Mouse (Mus musculus) stomach, embryonic 15.5 days (tissue): ENCODE results near the gene Pcmt1. TPM values are rescaled to one million over a fixed set of nuclear protein-coding genes. Genes with fewer than 3 reads are reported as not detected.
"Not testable (repeated sequence)": the region's sequence is repeated elsewhere in the genome, so short reads cannot be mapped to it uniquely, and the experiment has no call there.

Experiments used
- ATAC-seq: fragments of 200-750 bp; cut with Nextera tagmentation; 2 replicates; pipeline ENCODE4 v1.8.0; 2017; ENCODE audit warnings: low read depth, moderate number of reproducible peaks, moderate TSS enrichment; ENCODE audit not compliant: insufficient read depth, low FRiP score
- H3K27ac ChIP-seq: fragments of 300-500 bp; sonication (generic); 2 replicates; pipeline ENCODE4 v1.5.1; 2015; ENCODE audit warnings: mild to moderate bottlenecking, inconsistent platforms
- H3K27me3 ChIP-seq: fragments of 300-500 bp; sonication (generic); replicated peaks from 2 replicates; pipeline ENCODE4 v1.6.1; 2015; ENCODE audit warnings: inconsistent platforms
- H3K36me3 ChIP-seq: fragments of 300-500 bp; sonication (generic); 2 replicates; pipeline ENCODE4 v1.6.1; 2015; ENCODE audit warnings: inconsistent platforms
- H3K4me1 ChIP-seq: fragments of 300-500 bp; sonication (generic); 2 replicates; pipeline ENCODE4 v1.6.1; 2015; ENCODE audit warnings: inconsistent platforms
- H3K4me2 ChIP-seq: fragments of 300-500 bp; sonication (generic); 2 replicates; pipeline ENCODE4 v1.6.1; 2015; ENCODE audit warnings: mild to moderate bottlenecking, inconsistent platforms
- H3K4me3 ChIP-seq: fragments of 300-500 bp; sonication (generic); replicated peaks from 2 replicates; pipeline ENCODE4 v1.5.1; 2015; ENCODE audit warnings: inconsistent platforms
- H3K9ac ChIP-seq: fragments of 300-500 bp; sonication (generic); 2 replicates; pipeline ENCODE4 v1.6.1; 2015; ENCODE audit warnings: inconsistent platforms
- H3K9me3 ChIP-seq: fragments of 300-500 bp; sonication (generic); 2 replicates; pipeline ENCODE4 v1.6.1; 2016; ENCODE audit warnings: inconsistent platforms
- WGBS: fragments of 180-500 bp; shearing (Covaris S2); methylation state at CpG from one replicate; pipeline ENCODE4 v1.1.7; 2015; 5-methylcytosine and 5-hydroxymethylcytosine counted together
- polyA plus RNA-seq: library from polyadenylated mRNA; unstranded; fragments of >200 nt; fragmentation: Nextera tagmentation; extraction: Ambion mirVana; gene quantifications from 2 replicates; pipeline ENCODE4 v1.2.1, GENCODE M21; 2015

Gene Pcmt1
- polyA plus RNA-seq, 1 experiment from 2014 or later: 105 TPM

GRCm38 (mm10) chr10:7630951-7631720, 49.8 kb downstream of the Pcmt1 start:
- WGBS: 66% methylated on average over 16 of the region's 16 CpGs
- Histone ChIP-seq H3K27me3 (no peaks in the 10 kb centered on the region), H3K4me3 (no peak overlapping the region), H3K4me2 (no peak overlapping the region), H3K4me1 (no peaks in the 10 kb centered on the region), H3K9ac (no peak overlapping the region), H3K27ac (no peak overlapping the region), H3K36me3 (peaks cover 9% of the 10 kb centered on the region), H3K9me3 (no peaks in the 10 kb centered on the region)
- ATAC-seq: no peak

- no peaks in the 10 kb centered on the region for H3K4me1 ChIP-seq
- H3K9ac ChIP-seq: no peak overlapping the region
- H3K4me3 ChIP-seq: no peak overlapping the region
- WGBS: 86% methylated on average over 5 of the region's 5 CpGs
- H3K4me2 ChIP-seq: no peak overlapping the region
- ATAC-seq: no peak
- no peaks in the 10 kb centered on the region for H3K9me3 ChIP-seq
- H3K27me3 ChIP-seq: no peaks in the 10 kb centered on the region
- H3K27ac ChIP-seq: no peak overlapping the region
- peaks cover 9% of the 10 kb centered on the region for H3K36me3 ChIP-seq
Measured at GRCm38 (mm10) chr10:7630286-7630685, 50.6 kb downstream of the Pcmt1 start.

- H3K4me1 ChIP-seq: no peaks in the 10 kb centered on the region
- no peaks in the 10 kb centered on the region for H3K9me3 ChIP-seq
- no peak overlapping the region for H3K4me3 ChIP-seq
- H3K9ac ChIP-seq: no peak overlapping the region
- H3K27me3 ChIP-seq: no peaks in the 10 kb centered on the region
- no peak for ATAC-seq
- no peak overlapping the region for H3K27ac ChIP-seq
- H3K4me2 ChIP-seq: no peak overlapping the region
- H3K36me3 ChIP-seq: peaks cover 9% of the 10 kb centered on the region
- 91% methylated on average over 4 of the region's 4 CpGs for WGBS
Measured at GRCm38 (mm10) chr10:7629092-7629491, 51.8 kb downstream of the Pcmt1 start.

GRCm38 (mm10) chr10:7623861-7624518, 56.9 kb downstream of the Pcmt1 start:
- Histone ChIP-seq H3K36me3 (no peaks in the 10 kb centered on the region), H3K4me2 (no peak overlapping the region), H3K9ac (no peak overlapping the region), H3K4me1 (no peaks in the 10 kb centered on the region), H3K9me3 (no peaks in the 10 kb centered on the region), H3K27ac (no peak overlapping the region), H3K4me3 (no peak overlapping the region), H3K27me3 (no peaks in the 10 kb centered on the region)
- WGBS: 82% methylated on average over 3 of the region's 3 CpGs
- ATAC-seq: no peak

- Histone ChIP-seq H3K4me3 (no peak overlapping the region), H3K9ac (no peak overlapping the region), H3K9me3 (no peaks in the 10 kb centered on the region), H3K27ac (no peak overlapping the region), H3K4me1 (no peaks in the 10 kb centered on the region), H3K36me3 (no peaks in the 10 kb centered on the region), H3K27me3 (no peaks in the 10 kb centered on the region), H3K4me2 (no peak overlapping the region)
- 92% methylated on average over 3 of the region's 3 CpGs for WGBS
- no peak for ATAC-seq
Measured at GRCm38 (mm10) chr10:7622378-7622777, 58.6 kb downstream of the Pcmt1 start.

- H3K4me1 ChIP-seq: no peaks in the 10 kb centered on the region
- no peak overlapping the region for H3K9ac ChIP-seq
- H3K9me3 ChIP-seq: no peaks in the 10 kb centered on the region
- H3K4me2 ChIP-seq: no peak overlapping the region
- H3K27ac ChIP-seq: no peak overlapping the region
- no peak for ATAC-seq
- 78% methylated on average over 5 of the region's 5 CpGs for WGBS
- no peaks in the 10 kb centered on the region for H3K36me3 ChIP-seq
- H3K27me3 ChIP-seq: no peaks in the 10 kb centered on the region
- no peak overlapping the region for H3K4me3 ChIP-seq
Measured at GRCm38 (mm10) chr10:7620723-7621122, 60.2 kb downstream of the Pcmt1 start.

GRCm38 (mm10) chr10:7619821-7620241, 61.1 kb downstream of the Pcmt1 start:
- ATAC-seq: no peak
- WGBS: 91% methylated on average over 5 of the region's 5 CpGs

GRCm38 (mm10) chr10:7617556-7617955, 63.4 kb downstream of the Pcmt1 start:
- not testable (repeated sequence) for H3K4me3 ChIP-seq, H3K36me3 ChIP-seq, H3K27ac ChIP-seq, H3K4me2 ChIP-seq, H3K27me3 ChIP-seq, H3K9me3 ChIP-seq, ATAC-seq, H3K4me1 ChIP-seq, H3K9ac ChIP-seq
- 64% methylated on average over 3 of the region's 3 CpGs for whole genome bisulfite sequencing

More at GRCm38 (mm10) chr10:7619821-7620241, 61.1 kb downstream of the Pcmt1 start:
- Histone ChIP-seq H3K36me3 (no peaks in the 10 kb centered on the region), H3K4me2 (no peak overlapping the region), H3K9me3 (peaks cover 1% of the 10 kb centered on the region; the same call in 1 of the 2 replicates), H3K27me3 (no peaks in the 10 kb centered on the region), H3K4me3 (no peak overlapping the region), H3K4me1 (no peaks in the 10 kb centered on the region), H3K9ac (no peak overlapping the region), H3K27ac (no peak overlapping the region)

GRCm38 (mm10) chr10:7617146-7617545, 63.8 kb downstream of the Pcmt1 start:
- 93% methylated on average over 11 of the region's 11 CpGs for WGBS
- ATAC-seq, H3K9me3 ChIP-seq, H3K9ac ChIP-seq, H3K36me3 ChIP-seq, H3K4me1 ChIP-seq, H3K27me3 ChIP-seq, H3K27ac ChIP-seq, H3K4me3 ChIP-seq, H3K4me2 ChIP-seq: not testable (repeated sequence)

GRCm38 (mm10) chr10:7614834-7615233, 66.1 kb downstream of the Pcmt1 start:
- no peak overlapping the region for H3K9ac ChIP-seq
- ATAC-seq: no peak
- no peak overlapping the region for H3K4me3 ChIP-seq
- no peak overlapping the region for H3K4me2 ChIP-seq
- no peaks in the 10 kb centered on the region for H3K27me3 ChIP-seq
- peaks cover 3% of the 10 kb centered on the region; the same call in 1 of the 2 replicates for H3K9me3 ChIP-seq
- WGBS: 78% methylated on average over 8 of the region's 8 CpGs
- no peaks in the 10 kb centered on the region for H3K36me3 ChIP-seq
- no peaks in the 10 kb centered on the region for H3K4me1 ChIP-seq
- H3K27ac ChIP-seq: no peak overlapping the region

GRCm38 (mm10) chr10:7612210-7612609, 68.7 kb downstream of the Pcmt1 start:
- not testable (repeated sequence) for H3K4me1 ChIP-seq, H3K27me3 ChIP-seq, H3K36me3 ChIP-seq, H3K9me3 ChIP-seq, H3K27ac ChIP-seq, H3K4me2 ChIP-seq, ATAC-seq, H3K9ac ChIP-seq, H3K4me3 ChIP-seq

GRCm38 (mm10) chr10:7611647-7612046, 69.3 kb downstream of the Pcmt1 start:
- H3K36me3 ChIP-seq: no peaks in the 10 kb centered on the region

More at GRCm38 (mm10) chr10:7611647-7612046, 69.3 kb downstream of the Pcmt1 start:
- H3K27me3 ChIP-seq: no peaks in the 10 kb centered on the region
- ATAC-seq: no peak
- H3K4me2 ChIP-seq: no peak overlapping the region
- H3K27ac ChIP-seq: no peak overlapping the region
- no peak overlapping the region for H3K9ac ChIP-seq
- WGBS: 69% methylated on average over 6 of the region's 6 CpGs
- no peaks in the 10 kb centered on the region for H3K4me1 ChIP-seq
- peaks cover 3% of the 10 kb centered on the region; the same call in 1 of the 2 replicates for H3K9me3 ChIP-seq
- no peak overlapping the region for H3K4me3 ChIP-seq
